Mouse (Mus musculus): ENCODE data around the gene Uqcrc1.

GRCm38 (mm10) chr9:108976483-108976882, 40.0 kb downstream of the Uqcrc1 start:
- TF ChIP-seq GATA1 (IDR thresholded peaks at IDR 0.05; ENCODE audit: borderline replicate concordance, low read length) (no peak), FLI1 (IDR thresholded peaks at IDR 0.05; ENCODE audit: low read length) (no peak)
